Mouse (Mus musculus) spleen, postnatal 36 days (tissue): Measurements from ENCODE around the gene Cars.

ENCODE experiments used
- DNase-seq, 2 experiments: peaks; one replicate each; pipeline ENCODE4 v3.0.0; 2022; ENCODE audit warnings: low spot score in 2 of 2, mixed read lengths in 1 of 2

The Cars gene

GRCm38 (mm10) chr7:143510593-143511334 is 89.1 kb downstream of the Cars start:
- DNase-seq: no peak

- DNase-seq: no peak
These were observed 90.3 kb downstream of the Cars start for GRCm38 (mm10) chr7:143509566-143509965.
